Mouse (Mus musculus) cerebellum, adult 2 months (tissue): ENCODE results near the gene Tfam. TPM values are rescaled to one million over a fixed set of nuclear protein-coding genes. Genes with fewer than 3 reads are reported as not detected.

ENCODE experiments used
- DNase-seq, 2 experiments: peaks; one replicate each; pipeline ENCODE4 v3.0.0; 2021
- H3K27ac ChIP-seq: fragments of 200-500 bp; 2 replicates; pipeline ENCODE4 v1.5.1; 2012; ENCODE audit warnings: low read length, control low read depth, inconsistent platforms; ENCODE audit not compliant: insufficient read depth
- H3K27me3 ChIP-seq: fragments of 200-500 bp; 2 replicates; pipeline ENCODE4 v1.6.1; 2012; ENCODE audit warnings: inconsistent platforms, mild to moderate bottlenecking, low read length, moderate library complexity; ENCODE audit not compliant: control insufficient read depth, insufficient read depth
- H3K4me1 ChIP-seq: fragments of 200-500 bp; 2 replicates; pipeline ENCODE4 v1.6.1; 2011; ENCODE audit warnings: low read length; ENCODE audit not compliant: control insufficient read depth, insufficient read depth
- H3K4me3 ChIP-seq: fragments of 200-500 bp; replicated peaks from 2 replicates; pipeline ENCODE3; 2011; ENCODE audit warnings: mild to moderate bottlenecking, low read depth, low read length, control low read depth; ENCODE audit not compliant: insufficient read depth
- CTCF ChIP-seq: fragments of 200-500 bp; IDR thresholded peaks from 2 replicates; pipeline ENCODE4 v1.5.1; 2011; ENCODE audit warnings: low read depth, mild to moderate bottlenecking, control low read depth, low read length, moderate library complexity, borderline replicate concordance; ENCODE audit not compliant: insufficient read depth
- POLR2A ChIP-seq: fragments of 200-500 bp; IDR thresholded peaks from 2 replicates; pipeline ENCODE4 v1.6.1; 2011; ENCODE audit warnings: low read length, control low read depth, borderline replicate concordance; ENCODE audit not compliant: insufficient read depth
- WGBS: fragments of 180-500 bp; shearing (Covaris S2); methylation state at CpG from one replicate; pipeline ENCODE4 v1.1.7; 2018; 5-methylcytosine and 5-hydroxymethylcytosine counted together
- polyA plus RNA-seq: library from polyadenylated mRNA; depleted of rRNA; stranded (reverse); fragments of >200 nt; gene quantifications from 2 replicates; pipeline ENCODE4 v1.2.3, GENCODE M21; 2012; rRNA removed

The Tfam gene
- polyA plus RNA-seq, 1 experiment, result 27.2 TPM

DNA sequence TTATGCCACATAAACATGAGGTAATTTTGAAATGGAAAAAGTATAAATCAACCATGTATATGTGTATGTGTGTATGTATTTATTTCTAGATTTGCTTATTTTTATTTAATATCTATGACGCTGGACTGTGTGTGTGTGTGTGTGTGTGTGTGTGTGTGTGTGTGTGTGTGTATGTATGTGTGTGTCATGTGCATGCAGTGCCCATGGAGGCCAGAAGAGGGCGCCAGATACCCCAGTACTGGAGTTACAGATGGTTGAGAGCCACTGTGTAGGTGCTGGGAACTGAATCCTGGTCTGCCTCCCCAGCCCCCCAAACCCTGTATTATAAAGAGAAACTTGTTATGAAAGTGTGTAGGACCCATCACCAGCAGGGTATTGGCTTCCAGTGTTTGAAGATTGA lies 58.0 kb downstream of the Tfam start:
- Histone ChIP-seq H3K4me1 (no peaks in the 10 kb centered on the region; the same call in 1 of the 2 replicates), H3K4me3 (no peak overlapping the region), H3K27ac (no peak overlapping the region), H3K27me3 (no peaks in the 10 kb centered on the region)
- peak; percentile 5; the same call in 1 of the 2 replicates for TF ChIP-seq CTCF
- TF ChIP-seq POLR2A, result no peak
- no peak for DNase-seq
- WGBS, result 82% methylated on average over 2 of the region's 2 CpGs

GRCm38 (mm10) chr10:71177201-71177600 lies 60.9 kb downstream of the Tfam start:
- H3K4me3 ChIP-seq, result no peak overlapping the region
- TF ChIP-seq CTCF, result no peak
- WGBS, result 87% methylated on average over 7 of the region's 7 CpGs
- H3K27ac ChIP-seq, result no peak overlapping the region
- no peaks in the 10 kb centered on the region for H3K27me3 ChIP-seq
- no peaks in the 10 kb centered on the region for H3K4me1 ChIP-seq
- no peak for DNase-seq

DNA sequence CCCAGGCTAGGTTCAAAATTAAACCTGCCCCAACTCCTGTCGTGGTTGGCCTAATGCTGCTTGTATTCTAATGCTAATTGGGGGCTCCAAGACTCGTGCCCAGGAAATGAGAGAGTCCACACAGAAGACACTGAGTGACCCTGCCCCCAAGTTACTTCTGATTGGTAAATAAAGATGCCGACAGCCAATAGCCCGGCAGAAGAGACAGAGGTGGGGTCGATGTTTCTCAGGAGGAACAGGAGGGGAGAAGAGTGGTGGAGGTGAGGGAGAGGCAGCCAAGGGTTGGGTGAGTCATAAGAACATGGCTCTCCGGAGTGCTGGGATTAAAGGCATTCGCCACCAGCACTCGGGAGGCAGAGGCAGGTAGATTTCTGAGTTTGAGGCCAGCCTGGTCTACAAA lies 61.7 kb downstream of the Tfam start:
- no peak overlapping the region for H3K4me3 ChIP-seq
- H3K4me1 ChIP-seq, result no peaks in the 10 kb centered on the region
- no peak overlapping the region for H3K27ac ChIP-seq
- 76% methylated on average over 8 of the region's 8 CpGs for WGBS
- no peaks in the 10 kb centered on the region for H3K27me3 ChIP-seq
- TF ChIP-seq POLR2A (no peak), CTCF (no peak)
- no peak for DNase-seq

Other genes with a start within 250 kb of the Tfam start
- 2.6 and 3.3 TPM in 2 replicates for gene Bicc1, start 78.6 kb downstream of the Tfam start, polyA plus RNA-seq
- gene Ube2d1, start 47.0 kb upstream of the Tfam start, polyA plus RNA-seq, result 123 and 127 TPM in 2 replicates
- gene Cisd1, start 106.7 kb upstream of the Tfam start, polyA plus RNA-seq, result 210 and 212 TPM in 2 replicates
- gene Ipmk, start 109.5 kb upstream of the Tfam start, polyA plus RNA-seq, result 16.9 and 17.5 TPM in 2 replicates